Mouse (Mus musculus) embryonic fibroblast, embryonic 13.5 days (primary cell): ENCODE results near the gene Med13l.

Source experiments
- CTCF ChIP-seq: IDR thresholded peaks from 2 replicates; pipeline ENCODE4 v1.5.1; 2011; ENCODE audit warnings: mild to moderate bottlenecking, control low read depth, low read length, moderate library complexity, borderline replicate concordance; ENCODE audit not compliant: insufficient read depth
- POLR2A ChIP-seq: IDR thresholded peaks from 2 replicates; pipeline ENCODE4 v1.6.1; 2011; ENCODE audit warnings: low read depth, mild to moderate bottlenecking, control low read depth, low read length, moderate library complexity

DNA sequence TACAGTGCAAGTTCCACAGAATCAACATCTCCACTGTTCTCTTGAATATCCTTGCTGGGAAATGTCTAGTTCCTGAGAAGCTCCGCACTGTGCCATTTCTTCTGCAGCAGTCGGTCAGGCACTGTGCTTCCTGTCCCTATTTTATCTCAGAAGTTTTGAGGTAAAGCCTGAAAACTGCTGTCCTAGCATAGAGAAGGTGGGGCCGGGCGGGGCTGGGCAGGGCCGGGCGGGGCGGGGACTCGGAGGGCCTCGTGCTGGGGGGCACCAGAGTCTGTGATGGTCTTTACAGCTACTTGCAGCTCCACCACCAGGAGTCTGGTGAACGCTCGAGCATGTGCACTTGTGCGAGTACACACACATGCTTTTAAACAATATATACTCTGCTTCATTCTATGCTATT, 83.6 kb downstream of the Med13l start:
- TF ChIP-seq CTCF, result no peak
- no peak for TF ChIP-seq POLR2A
